In genomic region chr4:132145092-132145491, GRCm38 (mm10) we compare ENCODE assay signal across 9 mouse cellular contexts. TPM values are rescaled to one million over a fixed set of nuclear protein-coding genes. Genes with fewer than 3 reads are reported as not detected.
DNase-seq lines count a peak whose midpoint lies in the region; ATAC-seq and TF ChIP-seq lines count a peak whose summit lies in the region.
"Had no signal": no experiment of that assay in that cellular context is flagged by ENCODE, and none has a peak within 500 bp of the region (broad histone marks: within the 10 kb centered on the region; RNA-seq: fewer than 3 reads in every experiment).

No protein-coding gene starts in this region.

- H3K4me3 ChIP-seq in heart, embryonic 12.5 days: peak overlapping the region; percentile 53
- H3K4me3 ChIP-seq in midbrain, embryonic 10.5 days: peak overlapping the region; percentile 59; the same call in 1 of the 2 replicates
- no peak overlapping the region for H3K4me3 ChIP-seq in midbrain, embryonic 14.5 days (replicated peaks; ENCODE audit: low read depth, low read length)
- H3K4me3 ChIP-seq in hindbrain, embryonic 12.5 days: no peak overlapping the region
- H3K4me3 ChIP-seq in kidney, adult 2 months (ENCODE audit: insufficient read depth, low read depth, low read length): no peak overlapping the region
- H3K4me3 ChIP-seq: erythroblast, embryonic 14.5 days had no signal

- no peak for TF ChIP-seq POLR2A in kidney, adult 2 months (IDR thresholded peaks at IDR 0.05; ENCODE audit: low read depth, low read length)

- H3K27ac ChIP-seq in heart, embryonic 12.5 days (ENCODE audit: poor library complexity, severe bottlenecking): no peak overlapping the region
- no peak overlapping the region for H3K27ac ChIP-seq in midbrain, embryonic 10.5 days (replicated peaks)
- H3K27ac ChIP-seq in midbrain, embryonic 14.5 days (replicated peaks; ENCODE audit: low read depth, low read length): no peak overlapping the region
- H3K27ac ChIP-seq in hindbrain, embryonic 12.5 days: no peak overlapping the region
- no peak overlapping the region for H3K27ac ChIP-seq in kidney, adult 2 months (ENCODE audit: insufficient read depth, low read depth, low read length)

- no peaks in the 10 kb centered on the region for H3K36me3 ChIP-seq in heart, embryonic 12.5 days
- no peaks in the 10 kb centered on the region for H3K36me3 ChIP-seq in midbrain, embryonic 10.5 days
- no peaks in the 10 kb centered on the region for H3K36me3 ChIP-seq in midbrain, embryonic 14.5 days (ENCODE audit: control insufficient read depth, insufficient read depth, low read length)
- H3K36me3 ChIP-seq in hindbrain, embryonic 12.5 days: no peaks in the 10 kb centered on the region
- no peaks in the 10 kb centered on the region for H3K36me3 ChIP-seq in kidney, adult 2 months (ENCODE audit: control insufficient read depth, insufficient read depth, low read length)

- H3K27me3 ChIP-seq in heart, embryonic 12.5 days (replicated peaks): peaks cover 65% of the 10 kb centered on the region
- peaks cover 66% of the 10 kb centered on the region for H3K27me3 ChIP-seq in midbrain, embryonic 10.5 days (ENCODE audit: low read depth, poor library complexity, severe bottlenecking)
- H3K27me3 ChIP-seq in midbrain, embryonic 14.5 days (ENCODE audit: control insufficient read depth, insufficient read depth, low read length): peaks cover 43% of the 10 kb centered on the region
- H3K27me3 ChIP-seq in hindbrain, embryonic 12.5 days: peaks cover 63% of the 10 kb centered on the region
- no peaks in the 10 kb centered on the region for H3K27me3 ChIP-seq in kidney, adult 2 months (replicated peaks; ENCODE audit: control insufficient read depth, insufficient read depth, low read length)

- no peak for ATAC-seq in heart, embryonic 12.5 days (ENCODE audit: insufficient number of reproducible peaks, low FRiP score)
- no peak for ATAC-seq in midbrain, embryonic 14.5 days (ENCODE audit: low FRiP score, low TSS enrichment)
- ATAC-seq in hindbrain, embryonic 12.5 days (ENCODE audit: low FRiP score): no peak
- ATAC-seq in megakaryocyte-erythroid progenitor cell, adult 5-6 weeks (replicated peaks; ENCODE audit: low FRiP score, low TSS enrichment, poor library complexity, severe bottlenecking): peak; percentile 78

- H3K9me3 ChIP-seq in heart, embryonic 12.5 days (replicated peaks): 0 out of 2 replicates have a peak, but pooled peaks cover 4% of the 10 kb centered on the region
- H3K9me3 ChIP-seq in midbrain, embryonic 10.5 days (replicated peaks): no peaks in the 10 kb centered on the region
- H3K9me3 ChIP-seq in midbrain, embryonic 14.5 days (ENCODE audit: control insufficient read depth, low read length): no peaks in the 10 kb centered on the region
- no peaks in the 10 kb centered on the region for H3K9me3 ChIP-seq in hindbrain, embryonic 12.5 days (replicated peaks)

- peaks cover 8% of the 10 kb centered on the region for H3K4me1 ChIP-seq in heart, embryonic 12.5 days (replicated peaks)
- peaks cover 12% of the 10 kb centered on the region for H3K4me1 ChIP-seq in midbrain, embryonic 10.5 days
- no peaks in the 10 kb centered on the region for H3K4me1 ChIP-seq in midbrain, embryonic 14.5 days (ENCODE audit: control insufficient read depth, insufficient read depth, low read length)
- peaks cover 14% of the 10 kb centered on the region for H3K4me1 ChIP-seq in hindbrain, embryonic 12.5 days
- no peaks in the 10 kb centered on the region for H3K4me1 ChIP-seq in kidney, adult 2 months (ENCODE audit: control insufficient read depth, insufficient read depth, low read length)

- H3K4me2 ChIP-seq in heart, embryonic 12.5 days: peak overlapping the region; percentile 88
- no peak overlapping the region for H3K4me2 ChIP-seq in midbrain, embryonic 14.5 days (ENCODE audit: low read length)
- H3K4me2 ChIP-seq in hindbrain, embryonic 12.5 days (replicated peaks): peak overlapping the region; percentile 67; the same call in 1 of the 2 replicates

- 31% methylated on average over 10 of the region's 10 CpGs for WGBS in heart, embryonic 12.5 days
- 52% methylated on average over 10 of the region's 10 CpGs for WGBS in midbrain, embryonic 10.5 days
- WGBS in midbrain, embryonic 14.5 days: 41% methylated on average over 10 of the region's 10 CpGs
- WGBS in hindbrain, embryonic 12.5 days: 37% methylated on average over 10 of the region's 10 CpGs
- 28% methylated on average over 10 of the region's 10 CpGs for WGBS in kidney, adult 2 months

- no peak for DNase-seq in heart, adult 18-20 months
- DNase-seq in midbrain, embryonic 10.5 days (ENCODE audit: low spot score): no peak
- no peak for DNase-seq in midbrain, embryonic 14.5 days
- no peak for DNase-seq in right cerebral cortex, postnatal 14 days
- no peak for DNase-seq in kidney, adult 2 months

- no peak overlapping the region for H3K9ac ChIP-seq in heart, embryonic 12.5 days
- no peak overlapping the region for H3K9ac ChIP-seq in midbrain, embryonic 14.5 days (replicated peaks; ENCODE audit: low read length)
- H3K9ac ChIP-seq in hindbrain, embryonic 12.5 days: no peak overlapping the region

- no peak for TF ChIP-seq CTCF in kidney, adult 2 months (conservative IDR thresholded peaks at IDR 0.05; ENCODE audit: insufficient read depth, insufficient read length, low read depth, low read length)

RNA-seq across cellular contexts. Expression of gene Oprd1, which starts 0.8 kb away (rescaled TPM):
- 1.3 and 1.5 TPM in 2 replicates for polyA plus RNA-seq in heart, embryonic 12.5 days (2016; fragmentation: Nextera tagmentation; extraction: Ambion mirVana)
- total RNA-seq in heart, adult 18-20 months (2021): under 1 TPM; 0.17 to 0.18 TPM
- polyA plus RNA-seq in midbrain, embryonic 10.5 days (2016; fragmentation: Nextera tagmentation; extraction: Ambion mirVana): 0.06 and 0.07 TPM in 2 replicates
- polyA plus RNA-seq in midbrain, embryonic 14.5 days (2014; fragmentation: Nextera tagmentation; extraction: Ambion mirVana): 0.08 and 0.15 TPM in 2 replicates
- 0.08 and 0.18 TPM in 2 replicates for polyA plus RNA-seq in hindbrain, embryonic 12.5 days (2016; fragmentation: Nextera tagmentation; extraction: Ambion mirVana)
- not detected in 2 replicates for total RNA-seq in megakaryocyte-erythroid progenitor cell, adult 5-6 weeks (2014; fragmentation: Nextera tagmentation)
- not detected in 2 replicates for total RNA-seq in megakaryocyte-erythroid progenitor cell, adult 5-6 weeks (2017)
- 0.01 and 0.19 TPM in 2 replicates for polyA plus RNA-seq in kidney, adult 2 months (2012; rRNA removed)
- polyA plus RNA-seq: erythroblast, embryonic 14.5 days had no signal

Comparison
In these comparisons a context has a peak if more than half of its experiments do, and no peak if none do; other contexts are left out.
1. H3K4me3 ChIP-seq: peak in heart, embryonic 12.5 days (single experiment) and midbrain, embryonic 10.5 days (single experiment); none in midbrain, embryonic 14.5 days (single experiment), hindbrain, embryonic 12.5 days (single experiment) and kidney, adult 2 months (single experiment).